Mouse (Mus musculus): Measurements from ENCODE around the gene Adk.

DNA sequence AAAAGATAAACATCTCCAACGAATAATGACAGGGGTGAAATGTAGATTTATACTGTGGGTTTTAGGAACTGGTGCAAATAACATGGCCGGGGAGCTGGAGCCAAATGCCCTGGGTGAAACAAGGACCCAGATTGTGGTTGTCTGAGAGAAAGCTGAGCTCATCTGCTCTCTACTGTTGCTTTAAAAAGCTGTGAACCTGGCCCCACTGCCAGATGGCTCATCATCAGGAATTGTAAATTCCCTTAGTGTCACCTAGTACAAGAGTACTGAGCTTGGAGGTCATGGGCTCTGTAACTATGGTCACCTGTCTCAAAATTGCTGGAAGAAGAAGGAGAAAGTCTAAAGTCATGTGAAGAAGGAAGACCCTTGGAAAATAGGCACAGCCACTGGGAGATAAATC is 6.6 kb downstream of the Adk start:
- TF ChIP-seq CTCF (IDR thresholded peaks at IDR 0.05; ENCODE audit: control insufficient read depth, insufficient read depth, insufficient read length) (no peak), MAX (IDR thresholded peaks at IDR 0.05) (no peak), USF1 (IDR thresholded peaks at IDR 0.05; ENCODE audit: low read depth) (no peak), MYOG (IDR thresholded peaks at IDR 0.05; ENCODE audit: control insufficient read depth, extremely low read depth, insufficient read length) (no peak), MYOD1 (IDR thresholded peaks at IDR 0.05; ENCODE audit: control insufficient read depth, insufficient read length, low read depth) (no peak), CEBPB (IDR thresholded peaks at IDR 0.05; ENCODE audit: low read depth) (no peak), FOSL1 (IDR thresholded peaks at IDR 0.05; ENCODE audit: insufficient read depth, low read length, poor library complexity, severe bottlenecking) (no peak)
